Mouse (Mus musculus) liver, adult 2 months (tissue): ENCODE measurements around the gene Kirrel3. TPM values are rescaled to one million over a fixed set of nuclear protein-coding genes. Genes with fewer than 3 reads are reported as not detected.

Experiments used
- DNase-seq: peaks from one replicate; pipeline ENCODE4 v3.0.0-alpha.2; 2011; ENCODE audit warnings: low read depth, low spot score; ENCODE audit errors: extremely low read depth
- H3K27ac ChIP-seq: fragments of 200-500 bp; replicated peaks from 2 replicates; pipeline ENCODE4 v1.5.1; 2012; ENCODE audit warnings: low read depth, mild to moderate bottlenecking, control low read depth, inconsistent platforms, low read length; ENCODE audit not compliant: insufficient read depth
- H3K27me3 ChIP-seq: fragments of 200-500 bp; 2 replicates; pipeline ENCODE4 v1.6.1; 2012; ENCODE audit warnings: mild to moderate bottlenecking, moderate library complexity, low read length, inconsistent platforms; ENCODE audit not compliant: control insufficient read depth, insufficient read depth
- H3K36me3 ChIP-seq: fragments of 200-500 bp; 2 replicates; pipeline ENCODE4 v1.6.1; 2012; ENCODE audit warnings: low read length, inconsistent platforms; ENCODE audit not compliant: control insufficient read depth, insufficient read depth
- H3K4me1 ChIP-seq: fragments of 200-500 bp; 2 replicates; pipeline ENCODE4 v1.6.1; 2011; ENCODE audit warnings: low read length; ENCODE audit not compliant: control insufficient read depth, insufficient read depth
- H3K4me3 ChIP-seq: fragments of 200-500 bp; 2 replicates; pipeline ENCODE4 v1.5.1; 2011; ENCODE audit warnings: low read depth, mild to moderate bottlenecking, control low read depth, low read length, moderate library complexity; ENCODE audit not compliant: insufficient read depth
- H3K79me2 ChIP-seq: fragments of 200-500 bp; 2 replicates; pipeline ENCODE4 v1.6.1; 2012; ENCODE audit warnings: inconsistent platforms, mild to moderate bottlenecking, low read length, moderate library complexity; ENCODE audit not compliant: control insufficient read depth, insufficient read depth
- H3K9ac ChIP-seq: fragments of 200-500 bp; 2 replicates; pipeline ENCODE4 v1.6.1; 2012; ENCODE audit warnings: low read depth, mild to moderate bottlenecking, control low read depth, inconsistent platforms, low read length
- CTCF ChIP-seq: fragments of 200-500 bp; IDR thresholded peaks from 2 replicates; pipeline ENCODE4 v1.5.1; 2011; ENCODE audit warnings: low read depth, low read length, control low read depth
- POLR2A ChIP-seq: fragments of 200-500 bp; IDR thresholded peaks from 2 replicates; pipeline ENCODE4 v1.6.1; 2011; ENCODE audit warnings: low read length, control low read depth; ENCODE audit not compliant: insufficient read depth; ENCODE audit errors: extremely low read depth
- WGBS: fragments of 180-500 bp; shearing (Covaris S2); methylation state at CpG from one replicate; pipeline ENCODE4 v1.1.7; 2018; 5-methylcytosine and 5-hydroxymethylcytosine counted together
- polyA plus RNA-seq: library from polyadenylated mRNA; depleted of rRNA; stranded (reverse); fragments of >200 nt; gene quantifications from 2 replicates; pipeline ENCODE4 v1.2.3, GENCODE M21; 2012
- total RNA-seq: library from RNA; depleted of rRNA; stranded (reverse); fragments of >200 nt; gene quantifications from 2 replicates; pipeline ENCODE4 v1.2.3, GENCODE M21; 2014

Kirrel3 gene
- total and polyA plus RNA-seq, 2 experiments, result 0.09 TPM; not detected in 1

GRCm38 (mm10) chr9:34772022-34772437 is 286.3 kb downstream of the Kirrel3 start:
- DNase-seq, result no peak
- Histone ChIP-seq H3K4me1 (no peaks in the 10 kb centered on the region), H3K27ac (no peak overlapping the region), H3K4me3 (no peak overlapping the region), H3K27me3 (no peaks in the 10 kb centered on the region), H3K79me2 (no peaks in the 10 kb centered on the region), H3K36me3 (no peaks in the 10 kb centered on the region), H3K9ac (no peak overlapping the region)
- WGBS, result 88% methylated on average over 9 of the region's 9 CpGs
- TF ChIP-seq CTCF (no peak), POLR2A (no peak)

- 74% methylated on average over 3 of the region's 3 CpGs for WGBS
- Histone ChIP-seq H3K36me3 (no peaks in the 10 kb centered on the region), H3K79me2 (no peaks in the 10 kb centered on the region), H3K27me3 (no peaks in the 10 kb centered on the region), H3K4me3 (no peak overlapping the region), H3K27ac (no peak overlapping the region), H3K4me1 (no peaks in the 10 kb centered on the region), H3K9ac (no peak overlapping the region)
- no peak for TF ChIP-seq POLR2A
- TF ChIP-seq CTCF, result no peak
- DNase-seq, result no peak
These were observed 295.7 kb downstream of the Kirrel3 start for GRCm38 (mm10) chr9:34781356-34781755.

DNA sequence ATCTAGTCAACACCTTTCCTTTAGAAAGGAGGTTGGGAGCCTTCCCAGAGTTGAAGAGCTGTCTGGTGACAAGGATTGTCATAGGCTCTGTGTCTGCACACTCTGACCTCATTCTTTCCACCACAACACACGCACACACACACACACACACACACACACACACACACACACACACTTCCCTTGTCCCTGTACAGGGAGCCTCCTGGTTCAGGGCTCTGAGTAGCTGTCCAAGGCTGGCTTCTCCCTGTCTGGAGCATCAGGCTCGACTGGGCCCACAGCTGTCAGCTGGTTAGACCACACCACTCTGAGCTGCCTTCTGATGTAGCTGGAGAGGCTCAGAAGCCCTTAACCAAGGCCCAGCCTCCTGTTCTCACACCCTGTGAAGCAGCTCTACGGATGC is 302.2 kb downstream of the Kirrel3 start:
- Histone ChIP-seq H3K27ac (no peak overlapping the region), H3K9ac (no peak overlapping the region), H3K79me2 (no peaks in the 10 kb centered on the region), H3K36me3 (no peaks in the 10 kb centered on the region), H3K4me1 (no peaks in the 10 kb centered on the region), H3K4me3 (no peak overlapping the region), H3K27me3 (no peaks in the 10 kb centered on the region)
- no peak for DNase-seq
- TF ChIP-seq POLR2A (no peak), CTCF (no peak)
- WGBS, result 59% methylated on average over 3 of the region's 3 CpGs

- Histone ChIP-seq H3K27ac (no peak overlapping the region), H3K4me1 (no peaks in the 10 kb centered on the region), H3K79me2 (no peaks in the 10 kb centered on the region), H3K4me3 (no peak overlapping the region), H3K36me3 (no peaks in the 10 kb centered on the region), H3K27me3 (no peaks in the 10 kb centered on the region), H3K9ac (no peak overlapping the region)
- no peak for DNase-seq
- TF ChIP-seq CTCF, result no peak
- no peak for TF ChIP-seq POLR2A
- 56% methylated on average over 4 of the region's 4 CpGs for WGBS
These were observed 309.5 kb downstream of the Kirrel3 start for GRCm38 (mm10) chr9:34795226-34795625.

GRCm38 (mm10) chr9:34797688-34798339 is 312.1 kb downstream of the Kirrel3 start:
- WGBS, result 66% methylated on average over 6 of the region's 6 CpGs
- no peaks in the 10 kb centered on the region for H3K27me3 ChIP-seq
- H3K4me1 ChIP-seq, result no peaks in the 10 kb centered on the region
- no peak overlapping the region for H3K27ac ChIP-seq
- H3K4me3 ChIP-seq, result no peak overlapping the region
- no peak overlapping the region for H3K9ac ChIP-seq
- no peaks in the 10 kb centered on the region for H3K79me2 ChIP-seq
- TF ChIP-seq CTCF, result no peak
- TF ChIP-seq POLR2A, result no peak
- no peaks in the 10 kb centered on the region for H3K36me3 ChIP-seq
- DNase-seq, result no peak

GRCm38 (mm10) chr9:34801662-34802061 is 316.0 kb downstream of the Kirrel3 start:
- H3K27me3 ChIP-seq, result no peaks in the 10 kb centered on the region
- no peaks in the 10 kb centered on the region for H3K4me1 ChIP-seq
- no peaks in the 10 kb centered on the region for H3K36me3 ChIP-seq
- no peak for TF ChIP-seq POLR2A
- no peak for TF ChIP-seq CTCF
- no peak overlapping the region for H3K4me3 ChIP-seq
- 80% methylated on average over 6 of the region's 6 CpGs for WGBS
- no peaks in the 10 kb centered on the region for H3K79me2 ChIP-seq
- no peak overlapping the region for H3K27ac ChIP-seq
- no peak for DNase-seq
- no peak overlapping the region for H3K9ac ChIP-seq
